Mouse (Mus musculus) testis, adult 2 months (tissue): ENCODE measurements around the gene Slc4a1. TPM values are rescaled to one million over a fixed set of nuclear protein-coding genes. Genes with fewer than 3 reads are reported as not detected.

Experiments used
- H3K27ac ChIP-seq: fragments of 200-500 bp; 2 replicates; pipeline ENCODE4 v1.5.1; 2012; ENCODE audit warnings: low read depth, low read length; ENCODE audit not compliant: control insufficient read depth, insufficient read depth
- H3K27me3 ChIP-seq: fragments of 200-500 bp; 2 replicates; pipeline ENCODE4 v1.6.1; 2012; ENCODE audit warnings: mild to moderate bottlenecking, low read length, moderate library complexity; ENCODE audit not compliant: control insufficient read depth, insufficient read depth
- H3K36me3 ChIP-seq: fragments of 200-500 bp; 2 replicates; pipeline ENCODE4 v1.6.1; 2012; ENCODE audit warnings: mild to moderate bottlenecking, low read length; ENCODE audit not compliant: control insufficient read depth, insufficient read depth
- H3K4me1 ChIP-seq: fragments of 200-500 bp; 2 replicates; pipeline ENCODE4 v1.6.1; 2012; ENCODE audit warnings: low read length; ENCODE audit not compliant: control insufficient read depth, insufficient read depth
- H3K4me3 ChIP-seq: fragments of 200-500 bp; 2 replicates; pipeline ENCODE4 v1.5.1; 2012; ENCODE audit warnings: low read depth, mild to moderate bottlenecking, low read length, moderate library complexity, mixed read lengths; ENCODE audit not compliant: control insufficient read depth
- CTCF ChIP-seq: fragments of 200-500 bp; IDR thresholded peaks from 2 replicates; pipeline ENCODE4 v1.5.1; 2012; ENCODE audit warnings: low read depth, mild to moderate bottlenecking, inconsistent platforms, low read length, moderate library complexity; ENCODE audit not compliant: control insufficient read depth, insufficient read depth, insufficient replicate concordance
- POLR2A ChIP-seq: fragments of 200-500 bp; IDR thresholded peaks from 2 replicates; pipeline ENCODE4 v1.6.1; 2012; ENCODE audit warnings: low read depth, mild to moderate bottlenecking, inconsistent platforms, low read length, moderate library complexity; ENCODE audit not compliant: control insufficient read depth
- polyA plus RNA-seq: library from polyadenylated mRNA; depleted of rRNA; stranded (reverse); fragments of >200 nt; gene quantifications from 2 replicates; pipeline ENCODE4 v1.2.3, GENCODE M21; 2012

Slc4a1 gene
- polyA plus RNA-seq, 1 experiment: not detected

- Histone ChIP-seq H3K36me3 (no peaks in the 10 kb centered on the region), H3K4me3 (no peak overlapping the region), H3K4me1 (no peaks in the 10 kb centered on the region), H3K27me3 (no peaks in the 10 kb centered on the region), H3K27ac (no peak overlapping the region)
- TF ChIP-seq CTCF (no peak), POLR2A (no peak)
These were observed 36.5 kb downstream of the Slc4a1 start for GRCm38 (mm10) chr11:102329518-102329917.

- no peak overlapping the region for H3K27ac ChIP-seq
- H3K36me3 ChIP-seq: no peaks in the 10 kb centered on the region
- TF ChIP-seq CTCF (no peak), POLR2A (no peak)
- no peak overlapping the region for H3K4me3 ChIP-seq
- no peaks in the 10 kb centered on the region for H3K27me3 ChIP-seq
- H3K4me1 ChIP-seq: peaks cover 2% of the 10 kb centered on the region
These were observed 38.2 kb downstream of the Slc4a1 start for GRCm38 (mm10) chr11:102327839-102328238.

GRCm38 (mm10) chr11:102327250-102327649, 38.8 kb downstream of the Slc4a1 start:
- Histone ChIP-seq H3K4me3 (no peak overlapping the region), H3K36me3 (no peaks in the 10 kb centered on the region), H3K4me1 (peaks cover 3% of the 10 kb centered on the region), H3K27ac (no peak overlapping the region), H3K27me3 (no peaks in the 10 kb centered on the region)
- TF ChIP-seq CTCF (no peak), POLR2A (no peak)

- Histone ChIP-seq H3K27ac (no peak overlapping the region), H3K27me3 (peaks cover 2% of the 10 kb centered on the region; the same call in 1 of the 2 replicates), H3K4me1 (peaks cover 8% of the 10 kb centered on the region), H3K36me3 (no peaks in the 10 kb centered on the region), H3K4me3 (peak overlapping the region; percentile 9)
- TF ChIP-seq POLR2A (no peak), CTCF (no peak)
These were observed 42.5 kb downstream of the Slc4a1 start for GRCm38 (mm10) chr11:102323516-102323915.

GRCm38 (mm10) chr11:102321931-102322330, 44.1 kb downstream of the Slc4a1 start:
- Histone ChIP-seq H3K4me1 (peaks cover 12% of the 10 kb centered on the region), H3K27ac (no peak overlapping the region), H3K36me3 (no peaks in the 10 kb centered on the region), H3K27me3 (peaks cover 2% of the 10 kb centered on the region; the same call in 1 of the 2 replicates), H3K4me3 (peak overlapping the region; percentile 55)
- TF ChIP-seq CTCF (no peak), POLR2A (no peak)

GRCm38 (mm10) chr11:102320686-102321005, 45.4 kb downstream of the Slc4a1 start:
- TF ChIP-seq POLR2A (no peak; the same call in 1 of the 2 replicates), CTCF (no peak)
- peaks cover 2% of the 10 kb centered on the region; the same call in 1 of the 2 replicates for H3K27me3 ChIP-seq
- peak overlapping the region; percentile 67 for H3K4me3 ChIP-seq
- peak overlapping the region; percentile 73 for H3K27ac ChIP-seq
- H3K36me3 ChIP-seq: no peaks in the 10 kb centered on the region
- peaks cover 18% of the 10 kb centered on the region for H3K4me1 ChIP-seq

- no peaks in the 10 kb centered on the region for H3K36me3 ChIP-seq
- H3K4me3 ChIP-seq: peak overlapping the region; percentile 67
- TF ChIP-seq POLR2A (peak; percentile 45), CTCF (no peak)
- H3K27ac ChIP-seq: peak overlapping the region; percentile 73
- H3K27me3 ChIP-seq: peaks cover 2% of the 10 kb centered on the region; the same call in 1 of the 2 replicates
- H3K4me1 ChIP-seq: peaks cover 18% of the 10 kb centered on the region
These were observed 45.9 kb downstream of the Slc4a1 start for GRCm38 (mm10) chr11:102319941-102320685.
